25 mouse cellular contexts compared by ENCODE assay signal in the genomic region with DNA sequence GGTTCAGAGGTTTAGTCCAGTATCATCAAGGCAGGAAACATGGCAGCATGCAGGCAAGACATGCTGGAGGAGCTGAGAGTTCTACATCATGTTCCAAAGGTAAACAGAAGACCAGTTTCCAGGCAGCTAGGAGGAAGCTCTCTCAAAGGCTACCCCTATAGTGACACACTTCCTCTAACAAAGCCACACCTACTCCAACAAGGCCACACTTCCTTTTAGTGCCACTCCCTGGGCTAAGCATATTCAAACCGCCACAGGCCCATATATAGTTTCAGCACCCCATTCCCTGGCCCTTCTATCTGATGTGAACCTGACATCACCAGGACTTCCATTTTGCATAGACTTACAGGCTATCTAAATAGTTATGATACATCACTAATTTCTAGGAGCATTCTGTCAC.
DNase-seq lines count a peak whose midpoint lies in the region; ATAC-seq and TF ChIP-seq lines count a peak whose summit lies in the region.
"Had no signal": no experiment of that assay in that cellular context is flagged by ENCODE, and none has a peak within 500 bp of the region (broad histone marks: within the 10 kb centered on the region; RNA-seq: fewer than 3 reads in every experiment).

No protein-coding gene starts in this region.

- H3K27me3 ChIP-seq in hindbrain, embryonic 12.5 days: 0 out of 2 replicates have a peak, but pooled peaks cover 3% of the 10 kb centered on the region
- no peaks in the 10 kb centered on the region for H3K27me3 ChIP-seq in hindbrain, postnatal 0 days (ENCODE audit: insufficient read depth, low read length)
- H3K27me3 ChIP-seq in midbrain, embryonic 11.5 days (ENCODE audit: control insufficient read depth, insufficient read depth, low read length): no peaks in the 10 kb centered on the region; the same call in 1 of the 2 replicates
- H3K27me3 ChIP-seq in midbrain, embryonic 15.5 days (replicated peaks): no peaks in the 10 kb centered on the region
- no peaks in the 10 kb centered on the region for H3K27me3 ChIP-seq in hindbrain, embryonic 14.5 days (ENCODE audit: control insufficient read depth, insufficient read depth, low read length)
- no peaks in the 10 kb centered on the region for H3K27me3 ChIP-seq in midbrain, embryonic 13.5 days
- H3K27me3 ChIP-seq: hindbrain, embryonic 15.5 days; limb, embryonic 13.5 days; lung, embryonic 15.5 days had no signal

- no peak for DNase-seq in hindbrain, postnatal 0 days (ENCODE audit: low spot score)
- no peak for DNase-seq in midbrain, embryonic 11.5 days (ENCODE audit: low spot score, missing footprints)
- no peak for DNase-seq in hindbrain, embryonic 14.5 days (ENCODE audit: low spot score)
- DNase-seq in gastrocnemius, postnatal 36 days: no peak
- DNase-seq: adrenal gland, adult 2 months; adrenal gland, postnatal 36 days; B cell, adult 2 months; cerebellum, adult 2 months; cerebellum, postnatal 14 days; gastrocnemius, postnatal 10 days; heart, postnatal 14 days; kidney, adult 11 months; kidney, postnatal 14 days; right cerebral cortex, postnatal 4 days; thymus, adult 2 months; thymus, postnatal 36 days had no signal

- H3K9ac ChIP-seq in hindbrain, embryonic 12.5 days: no peak overlapping the region
- no peak overlapping the region for H3K9ac ChIP-seq in hindbrain, postnatal 0 days (replicated peaks; ENCODE audit: low read length)
- H3K9ac ChIP-seq in midbrain, embryonic 11.5 days (ENCODE audit: low read length): no peak overlapping the region
- no peak overlapping the region for H3K9ac ChIP-seq in midbrain, embryonic 15.5 days
- no peak overlapping the region for H3K9ac ChIP-seq in hindbrain, embryonic 14.5 days
- no peak overlapping the region for H3K9ac ChIP-seq in midbrain, embryonic 13.5 days (replicated peaks)
- H3K9ac ChIP-seq: hindbrain, embryonic 15.5 days; limb, embryonic 13.5 days; lung, embryonic 15.5 days had no signal

- TF ChIP-seq CTCF in hindbrain, postnatal 0 days (IDR thresholded peaks at IDR 0.05; ENCODE audit: low read depth): no peak

- H3K36me3 ChIP-seq in hindbrain, embryonic 12.5 days: no peaks in the 10 kb centered on the region; the same call in 1 of the 2 replicates
- H3K36me3 ChIP-seq in hindbrain, postnatal 0 days (ENCODE audit: insufficient read depth, low read length): no peaks in the 10 kb centered on the region
- no peaks in the 10 kb centered on the region for H3K36me3 ChIP-seq in midbrain, embryonic 11.5 days (ENCODE audit: control insufficient read depth, insufficient read depth, low read length)
- no peaks in the 10 kb centered on the region for H3K36me3 ChIP-seq in midbrain, embryonic 15.5 days (replicated peaks)
- H3K36me3 ChIP-seq in hindbrain, embryonic 14.5 days (replicated peaks; ENCODE audit: control insufficient read depth, insufficient read depth): no peaks in the 10 kb centered on the region
- peaks cover 4% of the 10 kb centered on the region for H3K36me3 ChIP-seq in midbrain, embryonic 13.5 days
- H3K36me3 ChIP-seq: hindbrain, embryonic 15.5 days; lung, embryonic 15.5 days had no signal

- WGBS in hindbrain, embryonic 12.5 days: 76% methylated on average over 1 of the region's 1 CpGs
- 88% methylated on average over 1 of the region's 1 CpGs for WGBS in hindbrain, postnatal 0 days
- WGBS in midbrain, embryonic 11.5 days: 92% methylated on average over 1 of the region's 1 CpGs
- WGBS in midbrain, embryonic 15.5 days: 97% methylated on average over 1 of the region's 1 CpGs
- 94% methylated on average over 1 of the region's 1 CpGs for WGBS in hindbrain, embryonic 14.5 days
- WGBS in midbrain, embryonic 13.5 days: 94% methylated on average over 1 of the region's 1 CpGs

- no peak overlapping the region for H3K4me3 ChIP-seq in hindbrain, embryonic 12.5 days
- no peak overlapping the region for H3K4me3 ChIP-seq in hindbrain, postnatal 0 days (ENCODE audit: low read length)
- no peak overlapping the region for H3K4me3 ChIP-seq in midbrain, embryonic 11.5 days (ENCODE audit: low read depth, low read length)
- no peak overlapping the region for H3K4me3 ChIP-seq in midbrain, embryonic 15.5 days
- no peak overlapping the region for H3K4me3 ChIP-seq in hindbrain, embryonic 14.5 days (replicated peaks; ENCODE audit: low read length)
- H3K4me3 ChIP-seq in midbrain, embryonic 13.5 days (replicated peaks): no peak overlapping the region
- H3K4me3 ChIP-seq: erythroblast, embryonic 14.5 days; hindbrain, embryonic 15.5 days; limb, embryonic 13.5 days; lung, embryonic 15.5 days had no signal

- intact Hi-C loops in gastrocnemius, postnatal 36 days (cut with DNase I): no loop called here

- peaks cover 4% of the 10 kb centered on the region; the same call in 1 of the 2 replicates for H3K9me3 ChIP-seq in hindbrain, embryonic 12.5 days (replicated peaks)
- no peaks in the 10 kb centered on the region for H3K9me3 ChIP-seq in hindbrain, postnatal 0 days (ENCODE audit: low read length)
- H3K9me3 ChIP-seq in midbrain, embryonic 11.5 days (ENCODE audit: control insufficient read depth, low read length): no peaks in the 10 kb centered on the region
- H3K9me3 ChIP-seq in midbrain, embryonic 15.5 days: no peaks in the 10 kb centered on the region
- H3K9me3 ChIP-seq in hindbrain, embryonic 14.5 days (ENCODE audit: control insufficient read depth, low read length): 0 out of 2 replicates have a peak, but pooled peaks cover 4% of the 10 kb centered on the region
- no peaks in the 10 kb centered on the region; the same call in 1 of the 2 replicates for H3K9me3 ChIP-seq in midbrain, embryonic 13.5 days
- H3K9me3 ChIP-seq: hindbrain, embryonic 15.5 days; lung, embryonic 15.5 days had no signal

- H3K4me1 ChIP-seq in hindbrain, embryonic 12.5 days: peaks cover 35% of the 10 kb centered on the region
- peaks cover 10% of the 10 kb centered on the region; the same call in 1 of the 2 replicates for H3K4me1 ChIP-seq in hindbrain, postnatal 0 days (ENCODE audit: insufficient read depth, low read length)
- peaks cover 13% of the 10 kb centered on the region for H3K4me1 ChIP-seq in midbrain, embryonic 11.5 days (ENCODE audit: control insufficient read depth, insufficient read depth, low read length)
- H3K4me1 ChIP-seq in midbrain, embryonic 15.5 days: peaks cover 18% of the 10 kb centered on the region
- peaks cover 15% of the 10 kb centered on the region for H3K4me1 ChIP-seq in hindbrain, embryonic 14.5 days (replicated peaks; ENCODE audit: control insufficient read depth, insufficient read depth, low read length)
- peaks cover 25% of the 10 kb centered on the region for H3K4me1 ChIP-seq in midbrain, embryonic 13.5 days (replicated peaks)
- H3K4me1 ChIP-seq: lung, embryonic 15.5 days had no signal

- no peak; the same call in 1 of the 2 replicates for ATAC-seq in hindbrain, embryonic 12.5 days (ENCODE audit: low FRiP score)
- ATAC-seq in hindbrain, postnatal 0 days: no peak
- no peak for ATAC-seq in midbrain, embryonic 11.5 days (ENCODE audit: low FRiP score)
- ATAC-seq in midbrain, embryonic 15.5 days (replicated peaks): no peak
- no peak for ATAC-seq in hindbrain, embryonic 14.5 days (ENCODE audit: low FRiP score)
- ATAC-seq in midbrain, embryonic 13.5 days: peak; percentile 20; the same call in 1 of the 2 replicates
- ATAC-seq: activated CD4-positive, CD25-positive, alpha-beta regulatory T cell, adult 4 months had no signal

- no peak overlapping the region for H3K4me2 ChIP-seq in hindbrain, embryonic 12.5 days (replicated peaks)
- no peak overlapping the region for H3K4me2 ChIP-seq in hindbrain, postnatal 0 days (ENCODE audit: low read depth, low read length)
- no peak overlapping the region for H3K4me2 ChIP-seq in midbrain, embryonic 11.5 days
- no peak overlapping the region for H3K4me2 ChIP-seq in midbrain, embryonic 15.5 days
- H3K4me2 ChIP-seq in hindbrain, embryonic 14.5 days (replicated peaks): no peak overlapping the region
- H3K4me2 ChIP-seq in midbrain, embryonic 13.5 days (replicated peaks): no peak overlapping the region
- H3K4me2 ChIP-seq: hindbrain, embryonic 15.5 days; limb, embryonic 13.5 days; liver, embryonic 11.5 days; lung, embryonic 15.5 days had no signal

- peak overlapping the region; percentile 77 for H3K27ac ChIP-seq in hindbrain, embryonic 12.5 days
- H3K27ac ChIP-seq in hindbrain, postnatal 0 days: no peak overlapping the region
- peak overlapping the region; percentile 55 for H3K27ac ChIP-seq in midbrain, embryonic 11.5 days (ENCODE audit: low read depth, low read length)
- no peak overlapping the region for H3K27ac ChIP-seq in midbrain, embryonic 15.5 days
- H3K27ac ChIP-seq in hindbrain, embryonic 14.5 days: peak overlapping the region; percentile 33
- peak overlapping the region; percentile 70 for H3K27ac ChIP-seq in midbrain, embryonic 13.5 days
- H3K27ac ChIP-seq: limb, embryonic 13.5 days; lung, embryonic 15.5 days had no signal

Comparison
In these comparisons a context has a peak if more than half of its experiments do, and no peak if none do; other contexts are left out.
1. H3K27ac ChIP-seq: peak in hindbrain, embryonic 12.5 days (single experiment), midbrain, embryonic 11.5 days (single experiment), hindbrain, embryonic 14.5 days (single experiment) and midbrain, embryonic 13.5 days (single experiment); none in hindbrain, postnatal 0 days (single experiment) and midbrain, embryonic 15.5 days (single experiment).